Mouse (Mus musculus): ENCODE results near the gene Fam209.
A peak's percentile ranks its signal among the peaks of the same experiment; 100 is the strongest.

DNA sequence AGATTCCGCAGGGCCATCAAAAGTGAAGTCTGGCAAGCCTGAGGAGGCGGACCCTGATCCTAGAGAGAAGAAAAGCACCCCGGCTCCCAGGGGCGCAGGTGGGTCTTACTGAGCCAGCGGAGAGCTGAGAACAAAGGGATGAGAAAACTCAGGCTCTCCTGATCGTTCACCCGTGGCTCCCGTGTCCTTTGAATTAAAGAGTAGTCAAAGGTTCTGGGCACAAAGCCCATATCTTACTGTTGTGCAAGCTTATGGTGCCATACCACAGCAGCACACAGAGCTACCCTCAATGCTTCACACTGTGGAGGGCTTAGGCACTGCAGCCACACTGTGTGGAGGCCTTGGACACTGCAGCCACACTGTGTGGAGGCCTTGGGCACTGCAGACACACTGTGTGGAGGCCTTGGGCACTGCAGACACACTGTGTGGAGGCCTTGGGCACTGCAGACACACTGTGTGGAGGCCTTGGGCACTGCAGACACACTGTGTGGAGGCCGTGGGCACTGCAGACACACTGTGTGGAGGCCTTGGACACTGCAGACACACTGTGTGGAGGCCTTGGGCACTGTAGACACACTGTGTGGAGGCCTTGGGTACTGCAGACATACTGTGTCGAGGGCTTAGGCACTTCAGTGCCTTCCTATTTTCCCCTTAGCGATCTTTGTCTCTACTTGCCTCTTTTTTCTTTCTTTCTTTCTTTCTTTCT is 5.7 kb upstream of the Fam209 start:
- TF ChIP-seq CTCF (IDR thresholded peaks at IDR 0.05) (peak; percentile 14; the same call in 1 of the 2 replicates), EP300 (IDR thresholded peaks at IDR 0.05) (no peak)
